Mouse (Mus musculus) ES-E14 (cell line): ENCODE data around the gene C1qc. TPM values are rescaled to one million over a fixed set of nuclear protein-coding genes. Genes with fewer than 3 reads are reported as not detected.

Experiments used
- DNase-seq: peaks from one replicate; pipeline ENCODE4 v3.0.0-alpha.2; 2013; ENCODE audit warnings: low read depth, low spot score
- H3K27ac ChIP-seq: 2 replicates; pipeline ENCODE4 v1.5.1; 2012; ENCODE audit warnings: low read depth, mild to moderate bottlenecking, low read length, moderate library complexity, mixed read lengths; ENCODE audit not compliant: poor library complexity, insufficient read depth, severe bottlenecking
- H3K36me3 ChIP-seq: 2 replicates; pipeline ENCODE4 v1.6.1; 2012; ENCODE audit warnings: mild to moderate bottlenecking, low read length, moderate library complexity, mixed read lengths; ENCODE audit not compliant: control insufficient read depth, poor library complexity, insufficient read depth, severe bottlenecking
- H3K4me1 ChIP-seq, 2 experiments: fragments of 150-350 bp in 1 of 2; sonication (generic) in 1 of 2; 2 replicates each; pipeline ENCODE4 v1.6.1; 2012; ENCODE audit warnings: low read length in 2 of 2, mild to moderate bottlenecking in 1 of 2, mixed read lengths in 1 of 2; ENCODE audit not compliant: control insufficient read depth in 2 of 2, insufficient read depth in 2 of 2, poor library complexity in 1 of 2
- H3K4me3 ChIP-seq, 2 experiments: fragments of 150-350 bp in 1 of 2; sonication (generic) in 1 of 2; 2 replicates each; pipeline ENCODE4 v1.5.1; 2012; ENCODE audit warnings: low read length in 2 of 2, low read depth in 1 of 2, mild to moderate bottlenecking in 1 of 2, mixed read lengths in 1 of 2; ENCODE audit not compliant: insufficient read depth in 1 of 2, poor library complexity in 1 of 2, severe bottlenecking in 1 of 2
- H3K9ac ChIP-seq: 2 replicates; pipeline ENCODE4 v1.6.1; 2012; ENCODE audit warnings: low read depth, mild to moderate bottlenecking, low read length, mixed read lengths; ENCODE audit not compliant: poor library complexity, insufficient read depth, severe bottlenecking
- H3K9me3 ChIP-seq: fragments of 150-350 bp; sonication (generic); 2 replicates; pipeline ENCODE4 v1.6.1; 2012; ENCODE audit warnings: low read depth, mild to moderate bottlenecking, low read length; ENCODE audit not compliant: control insufficient read depth, insufficient read depth
- CHD2 ChIP-seq: IDR thresholded peaks from 2 replicates; pipeline ENCODE4 v1.6.1; 2014; ENCODE audit warnings: mild to moderate bottlenecking, low read depth, low read length, inconsistent platforms
- HCFC1 ChIP-seq: IDR thresholded peaks from 2 replicates; pipeline ENCODE4 v1.6.1; 2012; ENCODE audit warnings: low read length, inconsistent platforms, borderline replicate concordance; ENCODE audit not compliant: insufficient read depth
- MAFK ChIP-seq: IDR thresholded peaks from 2 replicates; pipeline ENCODE4 v1.6.1; 2014; ENCODE audit warnings: mild to moderate bottlenecking, low read depth, low read length, inconsistent platforms; ENCODE audit not compliant: insufficient read depth
- ZC3H11A ChIP-seq: IDR thresholded peaks from 2 replicates; pipeline ENCODE4 v1.6.1; 2012; ENCODE audit warnings: low read depth, mild to moderate bottlenecking, inconsistent platforms, low read length, borderline replicate concordance
- ZNF384 ChIP-seq: IDR thresholded peaks from 2 replicates; pipeline ENCODE4 v1.6.1; 2012; ENCODE audit warnings: low read depth, low read length, inconsistent platforms
- in situ Hi-C, 2 experiments: fragments of 600-800 bp; cut with MboI; formaldehyde crosslinking; loops; one replicate each; pipeline ENCODE4 v1.15.1; 2025; ENCODE audit warnings: low sequenced_read_pairs in 2 of 2, inconsistent platforms in 1 of 2; ENCODE audit not compliant: unreplicated experiment in 2 of 2
- total RNA-seq: library from RNA; depleted of rRNA; stranded (reverse); fragments of 300-350 nt; gene quantifications from 2 replicates; pipeline ENCODE4 v1.2.3, GENCODE M21; 2012

C1qc gene
- total RNA-seq, 1 experiment = not detected

GRCm38 (mm10) chr4:136852119-136852518, 40.7 kb downstream of the C1qc start:
- H3K9ac ChIP-seq = no peak overlapping the region
- no peaks in the 10 kb centered on the region for H3K36me3 ChIP-seq
- no peak overlapping the region for H3K4me3 ChIP-seq
- no peaks in the 10 kb centered on the region; a peak in 1 of 4 replicates for H3K4me1 ChIP-seq
- H3K9me3 ChIP-seq = no peaks in the 10 kb centered on the region
- no peak overlapping the region for H3K27ac ChIP-seq
- in situ Hi-C loops = no loop called here
- DNase-seq = no peak
- no peak for TF ChIP-seq ZC3H11A

DNA sequence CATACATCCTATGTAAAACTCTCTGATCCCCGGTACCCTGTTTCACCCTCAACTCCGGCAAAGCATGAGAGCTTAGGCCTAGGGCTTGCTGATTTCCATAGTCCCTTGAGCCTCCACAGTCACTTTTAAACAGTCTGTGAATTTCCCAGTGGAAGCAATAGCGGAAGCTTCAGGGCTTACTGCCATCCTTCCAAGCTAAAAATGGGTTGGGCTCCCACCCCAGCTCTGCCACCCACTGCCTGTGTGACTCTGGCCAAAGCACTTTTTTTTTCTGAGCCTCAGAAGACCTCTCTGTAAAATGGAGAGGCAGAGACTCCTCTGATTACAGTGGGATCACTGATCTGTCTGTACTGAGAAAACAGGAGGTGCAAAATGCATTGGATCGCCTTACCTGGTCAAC, 44.3 kb downstream of the C1qc start:
- H3K36me3 ChIP-seq = no peaks in the 10 kb centered on the region
- no peaks in the 10 kb centered on the region; a peak in 1 of 4 replicates for H3K4me1 ChIP-seq
- H3K4me3 ChIP-seq = no peak overlapping the region
- H3K27ac ChIP-seq = no peak overlapping the region
- TF ChIP-seq HCFC1 (no peak), CHD2 (no peak), MAFK (no peak), ZNF384 (no peak), ZC3H11A (no peak)
- H3K9ac ChIP-seq = no peak overlapping the region
- no peak for DNase-seq
- in situ Hi-C loops = loop anchor here in 1 of 2 experiments (10.0 kb wide), 1 partner anchor 174 kb away; no protein-coding TSS in a partner anchor
- H3K9me3 ChIP-seq = no peaks in the 10 kb centered on the region

DNA sequence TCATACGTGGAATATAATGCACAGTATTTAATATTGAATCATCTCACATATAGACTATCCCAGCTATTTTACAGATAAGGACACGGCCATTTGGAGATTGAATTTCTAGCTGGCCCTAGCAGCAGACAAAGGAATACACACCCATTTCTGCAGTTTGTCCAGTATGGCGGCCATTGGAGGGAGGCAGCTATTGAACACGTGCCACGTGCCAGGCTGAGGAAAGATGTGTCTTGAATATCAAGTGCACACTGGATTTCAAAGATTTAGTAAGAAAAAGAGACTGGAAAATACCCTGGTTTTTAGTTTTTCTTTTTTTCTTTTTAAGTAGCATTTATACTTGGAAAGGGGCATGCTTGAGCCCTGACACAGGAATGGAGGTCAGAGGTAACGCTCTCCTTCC, 45.7 kb downstream of the C1qc start:
- Histone ChIP-seq H3K36me3 (no peaks in the 10 kb centered on the region), H3K4me3 (no peak overlapping the region), H3K9me3 (no peaks in the 10 kb centered on the region), H3K27ac (no peak overlapping the region), H3K4me1 (no peaks in the 10 kb centered on the region), H3K9ac (no peak overlapping the region)
- in situ Hi-C loops = loop anchor here in 1 of 2 experiments (10.0 kb wide), 1 partner anchor 172 kb away; no protein-coding TSS in a partner anchor
- TF ChIP-seq HCFC1 (no peak), CHD2 (no peak), ZC3H11A (no peak), ZNF384 (no peak), MAFK (no peak)
- DNase-seq = no peak

DNA sequence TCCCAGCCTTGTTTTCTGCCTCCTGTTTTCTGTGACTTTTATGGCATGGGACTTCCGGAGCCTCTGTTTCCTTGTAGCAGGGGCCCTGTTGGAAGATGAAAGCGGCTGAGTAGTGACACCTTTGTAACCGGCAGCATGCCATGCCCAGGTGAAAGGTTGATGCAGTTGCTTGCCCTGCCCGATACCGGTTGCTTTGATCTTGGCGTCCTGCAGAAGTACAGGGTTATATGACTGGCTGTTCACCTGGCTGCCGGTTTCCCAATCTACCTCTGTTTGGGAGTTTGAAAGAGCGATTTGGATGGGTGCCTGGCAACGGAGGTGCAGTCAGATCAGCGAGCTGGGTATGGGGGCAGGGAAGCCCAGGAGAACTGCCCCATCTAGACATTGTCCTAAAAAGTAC, 50.1 kb downstream of the C1qc start:
- no peak overlapping the region for H3K27ac ChIP-seq

DNA sequence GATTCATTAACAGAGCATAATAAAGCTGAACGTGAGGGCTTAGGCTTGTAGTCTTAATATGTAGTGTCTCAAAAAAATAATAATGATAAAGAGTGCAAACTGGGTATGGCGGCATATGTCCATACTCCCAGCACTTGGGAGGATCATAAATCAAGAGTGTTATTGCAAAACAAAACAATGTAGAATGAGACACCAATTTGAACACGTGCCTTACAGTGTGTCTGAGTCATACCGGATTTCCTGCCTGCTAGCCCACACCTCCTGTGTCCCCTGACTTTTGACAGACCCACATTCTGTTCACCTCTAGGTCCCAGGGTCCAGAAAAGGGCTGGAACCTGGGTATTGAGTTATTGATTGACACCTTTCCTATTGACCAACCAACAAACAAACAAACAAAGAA, 50.8 kb downstream of the C1qc start:
- DNase-seq = no peak
- no peaks in the 10 kb centered on the region for H3K36me3 ChIP-seq

More for the DNA sequence above, 50.1 kb downstream of the C1qc start:
- Histone ChIP-seq H3K9ac (no peak overlapping the region), H3K9me3 (no peaks in the 10 kb centered on the region), H3K36me3 (no peaks in the 10 kb centered on the region), H3K4me3 (no peak overlapping the region), H3K4me1 (peaks cover 0 to 8% of the 10 kb centered on the region in 2 experiments; a peak in 1 of 4 replicates)
- DNase-seq = no peak
- no peak for TF ChIP-seq MAFK
- TF ChIP-seq HCFC1 = no peak
- TF ChIP-seq CHD2 = no peak
- no peak for TF ChIP-seq ZC3H11A
- TF ChIP-seq ZNF384 = no peak
- in situ Hi-C loops = loop anchor here (5.0 to 10.0 kb wide), 2 partner anchors 166 to 168 kb away; no protein-coding TSS in a partner anchor

More for the DNA sequence above, 50.8 kb downstream of the C1qc start:
- H3K9ac ChIP-seq = no peak overlapping the region
- H3K9me3 ChIP-seq = no peaks in the 10 kb centered on the region
- in situ Hi-C loops = loop anchor here (5.0 to 10.0 kb wide), 2 partner anchors 165 to 167 kb away; no protein-coding TSS in a partner anchor
- H3K4me3 ChIP-seq = no peak overlapping the region
- H3K27ac ChIP-seq = no peak overlapping the region
- peaks cover 0 to 8% of the 10 kb centered on the region in 2 experiments; a peak in 1 of 4 replicates for H3K4me1 ChIP-seq
- TF ChIP-seq ZC3H11A (no peak), HCFC1 (no peak), CHD2 (no peak), MAFK (no peak), ZNF384 (no peak)
